20 mouse cellular contexts compared by ENCODE assay signal in genomic region chrX:85272296-85272695, GRCm38 (mm10). TPM values are rescaled to one million over a fixed set of nuclear protein-coding genes. Genes with fewer than 3 reads are reported as not detected.
DNase-seq lines count a peak whose midpoint lies in the region; ATAC-seq and TF ChIP-seq lines count a peak whose summit lies in the region.
"Had no signal": no experiment of that assay in that cellular context is flagged by ENCODE, and none has a peak within 500 bp of the region (broad histone marks: within the 10 kb centered on the region; RNA-seq: fewer than 3 reads in every experiment).

No protein-coding gene starts in this region.

- ATAC-seq in kidney, embryonic 15.5 days (replicated peaks; ENCODE audit: low FRiP score), result peak; percentile 67; the same call in 1 of the 2 replicates
- ATAC-seq in neural tube, embryonic 14.5 days (ENCODE audit: low read depth), result peak; percentile 34; the same call in 1 of the 2 replicates
- ATAC-seq in stomach, postnatal 0 days (ENCODE audit: low FRiP score, low TSS enrichment), result 0 out of 2 replicates have a peak, but pooled peaks have one; percentile 51

- no peaks in the 10 kb centered on the region for H3K27me3 ChIP-seq in kidney, embryonic 15.5 days
- H3K27me3 ChIP-seq in neural tube, embryonic 14.5 days (ENCODE audit: control insufficient read depth, insufficient read depth, low read length), result no peaks in the 10 kb centered on the region
- H3K27me3 ChIP-seq in stomach, postnatal 0 days (ENCODE audit: control insufficient read depth, insufficient read depth, low read length), result no peaks in the 10 kb centered on the region
- H3K27me3 ChIP-seq: hindbrain, embryonic 13.5 days had no signal

- intact Hi-C loops in heart, postnatal 14 days (cut with DNase I), result no loop called here

- no peaks in the 10 kb centered on the region for H3K36me3 ChIP-seq in kidney, embryonic 15.5 days
- H3K36me3 ChIP-seq in neural tube, embryonic 14.5 days (ENCODE audit: control insufficient read depth, insufficient read depth, low read length), result no peaks in the 10 kb centered on the region
- no peaks in the 10 kb centered on the region for H3K36me3 ChIP-seq in stomach, postnatal 0 days (ENCODE audit: control insufficient read depth, insufficient read depth, low read length)
- H3K36me3 ChIP-seq: hindbrain, embryonic 13.5 days; limb, embryonic 10.5 days; midbrain, embryonic 10.5 days had no signal

- H3K4me3 ChIP-seq in kidney, embryonic 15.5 days (replicated peaks), result no peak overlapping the region
- H3K4me3 ChIP-seq in neural tube, embryonic 14.5 days (ENCODE audit: low read depth, low read length), result no peak overlapping the region
- no peak overlapping the region for H3K4me3 ChIP-seq in stomach, postnatal 0 days (ENCODE audit: low read depth, low read length)
- H3K4me3 ChIP-seq: hindbrain, embryonic 13.5 days; limb, embryonic 10.5 days; midbrain, embryonic 10.5 days; myocyte had no signal

- H3K27ac ChIP-seq in kidney, embryonic 15.5 days, result peak overlapping the region; percentile 45
- H3K27ac ChIP-seq in neural tube, embryonic 14.5 days (ENCODE audit: low read depth, low read length), result no peak overlapping the region
- H3K27ac ChIP-seq in stomach, postnatal 0 days (replicated peaks), result 0 out of 2 replicates have a peak overlapping the region, but pooled peaks have one; percentile 13
- H3K27ac ChIP-seq: hindbrain, embryonic 13.5 days; limb, embryonic 10.5 days; midbrain, embryonic 10.5 days had no signal

- no peak overlapping the region for H3K9ac ChIP-seq in kidney, embryonic 15.5 days
- no peak overlapping the region for H3K9ac ChIP-seq in neural tube, embryonic 14.5 days (replicated peaks; ENCODE audit: low read depth, low read length)
- H3K9ac ChIP-seq in stomach, postnatal 0 days (ENCODE audit: low read length), result no peak overlapping the region
- H3K9ac ChIP-seq: hindbrain, embryonic 13.5 days had no signal

- no peak for TF ChIP-seq EP300 in stomach, postnatal 0 days (optimal IDR thresholded peaks at IDR 0.05)

- H3K4me2 ChIP-seq in kidney, embryonic 15.5 days, result no peak overlapping the region; the same call in 1 of the 2 replicates
- no peak overlapping the region for H3K4me2 ChIP-seq in neural tube, embryonic 14.5 days (ENCODE audit: low read depth, low read length)
- peak overlapping the region; percentile 27; the same call in 1 of the 2 replicates for H3K4me2 ChIP-seq in stomach, postnatal 0 days (replicated peaks; ENCODE audit: low read depth)
- H3K4me2 ChIP-seq: hindbrain, embryonic 13.5 days had no signal

- peak; percentile 90 for DNase-seq in heart, adult 11 months
- DNase-seq in heart, postnatal 14 days, result no peak
- DNase-seq in kidney, adult 11 months, result no peak
- no peak for DNase-seq in neural tube, embryonic 10.5 days (ENCODE audit: extremely low spot score, low spot score)
- DNase-seq in stomach, postnatal 0 days (ENCODE audit: low spot score), result no peak
- no peak for DNase-seq in cerebellum, postnatal 4 days (ENCODE audit: low spot score in 2 of 2)
- DNase-seq: cerebellum, adult 9-11 months; gastrocnemius, postnatal 36 days; kidney, postnatal 4 days; layer of hippocampus, postnatal 36 days; right cerebral cortex, postnatal 14 days had no signal

- TF ChIP-seq CTCF in stomach, postnatal 0 days (IDR thresholded peaks at IDR 0.05; ENCODE audit: low read depth), result no peak

- H3K9me3 ChIP-seq in kidney, embryonic 15.5 days (replicated peaks), result no peaks in the 10 kb centered on the region
- H3K9me3 ChIP-seq in neural tube, embryonic 14.5 days (ENCODE audit: control insufficient read depth, low read length), result no peaks in the 10 kb centered on the region
- no peaks in the 10 kb centered on the region for H3K9me3 ChIP-seq in stomach, postnatal 0 days (ENCODE audit: control insufficient read depth, low read length)
- H3K9me3 ChIP-seq: hindbrain, embryonic 13.5 days; limb, embryonic 10.5 days; midbrain, embryonic 10.5 days had no signal

- 42% methylated on average over 6 of the region's 6 CpGs for WGBS in kidney, embryonic 15.5 days
- WGBS in neural tube, embryonic 14.5 days, result 61% methylated on average over 6 of the region's 6 CpGs
- WGBS in stomach, postnatal 0 days, result 47% methylated on average over 6 of the region's 6 CpGs

- no peaks in the 10 kb centered on the region for H3K4me1 ChIP-seq in kidney, embryonic 15.5 days
- no peaks in the 10 kb centered on the region for H3K4me1 ChIP-seq in neural tube, embryonic 14.5 days (ENCODE audit: control insufficient read depth, insufficient read depth, low read length)
- no peaks in the 10 kb centered on the region for H3K4me1 ChIP-seq in stomach, postnatal 0 days (replicated peaks; ENCODE audit: control insufficient read depth, insufficient read depth)
- H3K4me1 ChIP-seq: hindbrain, embryonic 13.5 days; limb, embryonic 10.5 days; midbrain, embryonic 10.5 days had no signal

RNA-seq across cellular contexts. Expression of gene Fthl17a, which starts 22.8 kb away (rescaled TPM):
- total RNA-seq in heart, postnatal 14 days (2021), result not detected
- not detected in 2 replicates for polyA plus RNA-seq in kidney, embryonic 15.5 days (2015; fragmentation: Nextera tagmentation; extraction: Ambion mirVana)
- not detected in 2 replicates for polyA plus RNA-seq in neural tube, embryonic 14.5 days (2014; fragmentation: Nextera tagmentation; extraction: Ambion mirVana)
- not detected in 2 replicates for polyA plus RNA-seq in stomach, postnatal 0 days (2015; fragmentation: Nextera tagmentation; extraction: Ambion mirVana)
- total RNA-seq: adrenal gland, adult 18-20 months; gastrocnemius, postnatal 36 days; layer of hippocampus, postnatal 36 days had no signal
- polyA plus RNA-seq: embryonic facial prominence, embryonic 11.5 days; hindbrain, embryonic 13.5 days; limb, embryonic 10.5 days; liver, embryonic 16.5 days; midbrain, embryonic 10.5 days; myocyte had no signal
